Mouse (Mus musculus) cortical plate, adult 2 months (tissue): Measurements from ENCODE around the gene 1700016D06Rik.

Experiments used
- CTCF ChIP-seq: fragments of 200-500 bp; IDR thresholded peaks from 2 replicates; pipeline ENCODE4 v1.5.1; 2011; ENCODE audit warnings: mild to moderate bottlenecking, control low read depth, low read length; ENCODE audit not compliant: insufficient read depth; ENCODE audit errors: extremely low read depth
- POLR2A ChIP-seq: fragments of 200-500 bp; IDR thresholded peaks from 2 replicates; pipeline ENCODE4 v1.6.1; 2011; ENCODE audit warnings: mild to moderate bottlenecking, low read length, control low read depth; ENCODE audit not compliant: insufficient read depth; ENCODE audit errors: extremely low read depth

- TF ChIP-seq CTCF (no peak), POLR2A (no peak)
Observed at GRCm38 (mm10) chr8:11614126-11614835, 86.6 kb downstream of the 1700016D06Rik start.
